Mouse (Mus musculus) heart, postnatal 0 days (tissue): ENCODE results near the gene Samd14.

ENCODE experiments used
- CTCF ChIP-seq: IDR thresholded peaks from 2 replicates; pipeline ENCODE4 v1.5.1; 2016; ENCODE audit warnings: antibody characterized with exemption, control low read depth, low read depth
- EP300 ChIP-seq: IDR thresholded peaks from 2 replicates; pipeline ENCODE4 v1.6.1; 2016; ENCODE audit warnings: antibody characterized with exemption, low read depth

- no peak for TF ChIP-seq CTCF
- no peak for TF ChIP-seq EP300
Measured at GRCm38 (mm10) chr11:95023481-95023880, 13.8 kb downstream of the Samd14 start.
